Mouse (Mus musculus) heart, embryonic 15.5 days (tissue): ENCODE data around the gene Zfp654. TPM values are rescaled to one million over a fixed set of nuclear protein-coding genes. Genes with fewer than 3 reads are reported as not detected.

Source experiments
- ATAC-seq: fragments of 200-750 bp; cut with Nextera tagmentation; replicated peaks from 2 replicates; pipeline ENCODE4 v1.8.0; 2017; ENCODE audit warnings: low read depth, moderate TSS enrichment; ENCODE audit not compliant: insufficient number of reproducible peaks, insufficient read depth, low FRiP score
- H3K27ac ChIP-seq: fragments of 300-500 bp; sonication (generic); 2 replicates; pipeline ENCODE4 v1.5.1; 2015; ENCODE audit warnings: mild to moderate bottlenecking, inconsistent platforms
- H3K27me3 ChIP-seq: fragments of 300-500 bp; sonication (generic); 2 replicates; pipeline ENCODE4 v1.6.1; 2015; ENCODE audit warnings: inconsistent platforms
- H3K36me3 ChIP-seq: fragments of 300-500 bp; sonication (generic); 2 replicates; pipeline ENCODE4 v1.6.1; 2015; ENCODE audit warnings: mild to moderate bottlenecking, inconsistent platforms
- H3K4me1 ChIP-seq: fragments of 300-500 bp; sonication (generic); replicated peaks from 2 replicates; pipeline ENCODE4 v1.6.1; 2015; ENCODE audit warnings: inconsistent platforms
- H3K4me2 ChIP-seq: fragments of 300-500 bp; sonication (generic); 2 replicates; pipeline ENCODE4 v1.6.1; 2015; ENCODE audit warnings: inconsistent platforms, mild to moderate bottlenecking, moderate library complexity
- H3K4me3 ChIP-seq: fragments of 300-500 bp; sonication (generic); 2 replicates; pipeline ENCODE4 v1.5.1; 2015; ENCODE audit warnings: mild to moderate bottlenecking, inconsistent platforms
- H3K9ac ChIP-seq: fragments of 300-500 bp; sonication (generic); 2 replicates; pipeline ENCODE4 v1.6.1; 2015; ENCODE audit warnings: mild to moderate bottlenecking, inconsistent platforms
- H3K9me3 ChIP-seq: fragments of 300-500 bp; sonication (generic); replicated peaks from 2 replicates; pipeline ENCODE4 v1.6.1; 2016; ENCODE audit warnings: inconsistent platforms
- WGBS: fragments of 180-500 bp; shearing (Covaris S2); methylation state at CpG from one replicate; pipeline ENCODE4 v1.1.7; 2015; ENCODE audit warnings: mixed read lengths; 5-methylcytosine and 5-hydroxymethylcytosine counted together
- polyA plus RNA-seq: library from polyadenylated mRNA; unstranded; fragments of >200 nt; fragmentation: Nextera tagmentation; extraction: Ambion mirVana; gene quantifications from 2 replicates; pipeline ENCODE4 v1.2.1, GENCODE M21; 2015

The Zfp654 gene
- polyA plus RNA-seq, 1 experiment from 2014 or later: 4.4 TPM

GRCm38 (mm10) chr16:64817094-64817765, 34.2 kb downstream of the Zfp654 start:
- H3K9ac ChIP-seq: no peak overlapping the region
- no peak overlapping the region for H3K4me3 ChIP-seq
- no peaks in the 10 kb centered on the region for H3K9me3 ChIP-seq
- no peak for ATAC-seq
- 96% methylated on average over 3 of the region's 3 CpGs for WGBS
- peaks cover 11% of the 10 kb centered on the region for H3K36me3 ChIP-seq
- no peak overlapping the region for H3K4me2 ChIP-seq
- no peaks in the 10 kb centered on the region for H3K27me3 ChIP-seq
- no peaks in the 10 kb centered on the region for H3K4me1 ChIP-seq
- H3K27ac ChIP-seq: no peak overlapping the region

- H3K9ac ChIP-seq: no peak overlapping the region
- no peak overlapping the region for H3K4me2 ChIP-seq
- 82% methylated on average over 3 of the region's 3 CpGs for whole genome bisulfite sequencing
- no peak overlapping the region for H3K27ac ChIP-seq
- peaks cover 11% of the 10 kb centered on the region; the same call in 1 of the 2 replicates for H3K36me3 ChIP-seq
- no peaks in the 10 kb centered on the region for H3K27me3 ChIP-seq
- no peaks in the 10 kb centered on the region for H3K9me3 ChIP-seq
- H3K4me3 ChIP-seq: no peak overlapping the region
- no peak for ATAC-seq
- no peaks in the 10 kb centered on the region for H3K4me1 ChIP-seq
Observed at GRCm38 (mm10) chr16:64803041-64803440, 48.4 kb downstream of the Zfp654 start.

DNA sequence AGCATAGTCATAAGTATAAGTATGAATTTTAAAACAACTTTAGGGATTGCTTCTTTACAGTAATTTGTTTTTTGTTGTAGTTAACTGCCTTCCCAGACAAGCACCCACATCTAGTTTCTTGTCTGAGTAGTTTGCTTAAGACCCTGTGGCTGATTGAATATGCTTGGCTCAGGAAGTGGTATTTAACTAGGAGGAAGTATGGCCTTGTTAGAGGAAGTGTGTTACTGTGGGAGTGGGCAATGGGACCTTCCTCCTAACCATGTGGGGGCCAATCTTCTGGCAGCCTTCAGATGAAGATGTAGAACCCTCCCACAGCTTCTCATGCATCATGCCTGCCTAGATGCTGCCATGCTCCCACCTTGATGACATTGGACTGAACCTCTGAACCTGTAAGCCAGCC, 49.8 kb downstream of the Zfp654 start:
- H3K4me1 ChIP-seq: no peaks in the 10 kb centered on the region
- peaks cover 11% of the 10 kb centered on the region; the same call in 1 of the 2 replicates for H3K36me3 ChIP-seq
- H3K4me2 ChIP-seq: no peak overlapping the region
- no peaks in the 10 kb centered on the region for H3K27me3 ChIP-seq
- no peak overlapping the region for H3K9ac ChIP-seq
- ATAC-seq: no peak
- no peak overlapping the region for H3K27ac ChIP-seq
- H3K9me3 ChIP-seq: no peaks in the 10 kb centered on the region
- H3K4me3 ChIP-seq: no peak overlapping the region

- no peak overlapping the region for H3K9ac ChIP-seq
- peaks cover 7% of the 10 kb centered on the region; the same call in 1 of the 2 replicates for H3K36me3 ChIP-seq
- no peak overlapping the region for H3K4me3 ChIP-seq
- no peaks in the 10 kb centered on the region for H3K9me3 ChIP-seq
- no peaks in the 10 kb centered on the region for H3K27me3 ChIP-seq
- ATAC-seq: no peak
- no peaks in the 10 kb centered on the region for H3K4me1 ChIP-seq
- H3K27ac ChIP-seq: no peak overlapping the region
- 95% methylated on average over 5 of the region's 5 CpGs for WGBS
- no peak overlapping the region for H3K4me2 ChIP-seq
Observed at GRCm38 (mm10) chr16:64800393-64800792, 51.1 kb downstream of the Zfp654 start.

GRCm38 (mm10) chr16:64794802-64795201, 56.6 kb downstream of the Zfp654 start:
- Histone ChIP-seq H3K9me3 (no peaks in the 10 kb centered on the region), H3K9ac (no peak overlapping the region), H3K4me2 (no peak overlapping the region), H3K4me1 (no peaks in the 10 kb centered on the region), H3K27me3 (no peaks in the 10 kb centered on the region), H3K36me3 (peaks cover 5% of the 10 kb centered on the region), H3K4me3 (no peak overlapping the region), H3K27ac (no peak overlapping the region)
- WGBS: 80% methylated on average over 2 of the region's 2 CpGs
- no peak for ATAC-seq

- no peak overlapping the region for H3K4me2 ChIP-seq
- H3K9ac ChIP-seq: no peak overlapping the region
- 92% methylated on average over 3 of the region's 3 CpGs for WGBS
Observed at GRCm38 (mm10) chr16:64789706-64790105, 61.7 kb downstream of the Zfp654 start.

DNA sequence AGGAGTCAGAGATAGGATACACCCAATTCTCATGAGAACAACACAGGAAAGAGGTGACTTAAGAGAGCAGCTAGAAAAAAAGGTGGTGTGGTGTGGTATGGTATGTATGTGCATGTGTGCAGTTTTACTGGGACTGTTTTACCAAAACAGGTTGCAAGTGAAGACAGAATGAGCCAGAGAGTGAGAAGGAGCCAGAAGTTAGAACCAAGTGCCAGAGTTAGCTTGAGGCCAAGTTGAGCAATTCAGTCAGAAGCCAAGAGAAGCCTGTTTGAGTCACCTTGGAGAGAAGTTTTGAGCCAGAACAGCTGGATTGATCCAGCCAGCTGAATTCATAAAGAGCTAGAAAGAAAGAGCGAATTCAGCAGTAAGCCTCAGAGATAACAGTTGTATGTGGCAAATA, 75.9 kb downstream of the Zfp654 start:
- WGBS: 79% methylated on average over 1 of the region's 1 CpGs

More at GRCm38 (mm10) chr16:64789706-64790105, 61.7 kb downstream of the Zfp654 start:
- no peaks in the 10 kb centered on the region for H3K9me3 ChIP-seq
- H3K27me3 ChIP-seq: no peaks in the 10 kb centered on the region
- no peak overlapping the region for H3K27ac ChIP-seq
- no peak for ATAC-seq
- no peaks in the 10 kb centered on the region for H3K4me1 ChIP-seq
- H3K36me3 ChIP-seq: peaks cover 19% of the 10 kb centered on the region
- H3K4me3 ChIP-seq: no peak overlapping the region

DNA sequence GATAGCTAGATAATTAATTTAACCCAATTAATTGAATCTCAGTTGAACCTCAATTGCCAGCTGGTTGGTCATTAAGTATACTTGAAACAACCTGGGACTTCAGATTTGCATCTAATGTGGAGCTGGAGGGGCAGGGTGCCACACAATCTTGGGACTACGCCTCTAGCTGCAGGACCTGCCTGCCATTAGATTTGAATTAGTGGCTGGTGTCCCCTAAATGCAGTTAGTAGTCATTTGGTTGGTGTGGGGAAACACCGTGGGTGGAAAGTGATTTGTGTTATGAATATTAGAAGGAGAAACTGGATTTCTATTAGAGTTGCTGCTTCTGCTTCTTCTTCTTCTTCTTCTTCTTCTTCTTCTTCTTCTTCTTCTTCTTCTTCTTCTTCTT, 80.0 kb downstream of the Zfp654 start:
- H3K27me3 ChIP-seq: no peaks in the 10 kb centered on the region
- H3K27ac ChIP-seq: peak overlapping the region; percentile 82; the same call in 1 of the 2 replicates
- ATAC-seq: no peak
- H3K36me3 ChIP-seq: peaks cover 1% of the 10 kb centered on the region; the same call in 1 of the 2 replicates
- H3K9me3 ChIP-seq: no peaks in the 10 kb centered on the region
- H3K4me3 ChIP-seq: peak overlapping the region; percentile 78
- WGBS: 89% methylated on average over 2 of the region's 2 CpGs
- H3K4me2 ChIP-seq: peak overlapping the region; percentile 50
- no peak overlapping the region for H3K9ac ChIP-seq
- peaks cover 6% of the 10 kb centered on the region for H3K4me1 ChIP-seq

More for the DNA sequence above, 75.9 kb downstream of the Zfp654 start:
- Histone ChIP-seq H3K27me3 (no peaks in the 10 kb centered on the region), H3K9ac (no peak overlapping the region), H3K36me3 (no peaks in the 10 kb centered on the region), H3K4me1 (no peaks in the 10 kb centered on the region), H3K4me3 (no peak overlapping the region), H3K9me3 (no peaks in the 10 kb centered on the region), H3K27ac (no peak overlapping the region), H3K4me2 (no peak overlapping the region)
- no peak for ATAC-seq

DNA sequence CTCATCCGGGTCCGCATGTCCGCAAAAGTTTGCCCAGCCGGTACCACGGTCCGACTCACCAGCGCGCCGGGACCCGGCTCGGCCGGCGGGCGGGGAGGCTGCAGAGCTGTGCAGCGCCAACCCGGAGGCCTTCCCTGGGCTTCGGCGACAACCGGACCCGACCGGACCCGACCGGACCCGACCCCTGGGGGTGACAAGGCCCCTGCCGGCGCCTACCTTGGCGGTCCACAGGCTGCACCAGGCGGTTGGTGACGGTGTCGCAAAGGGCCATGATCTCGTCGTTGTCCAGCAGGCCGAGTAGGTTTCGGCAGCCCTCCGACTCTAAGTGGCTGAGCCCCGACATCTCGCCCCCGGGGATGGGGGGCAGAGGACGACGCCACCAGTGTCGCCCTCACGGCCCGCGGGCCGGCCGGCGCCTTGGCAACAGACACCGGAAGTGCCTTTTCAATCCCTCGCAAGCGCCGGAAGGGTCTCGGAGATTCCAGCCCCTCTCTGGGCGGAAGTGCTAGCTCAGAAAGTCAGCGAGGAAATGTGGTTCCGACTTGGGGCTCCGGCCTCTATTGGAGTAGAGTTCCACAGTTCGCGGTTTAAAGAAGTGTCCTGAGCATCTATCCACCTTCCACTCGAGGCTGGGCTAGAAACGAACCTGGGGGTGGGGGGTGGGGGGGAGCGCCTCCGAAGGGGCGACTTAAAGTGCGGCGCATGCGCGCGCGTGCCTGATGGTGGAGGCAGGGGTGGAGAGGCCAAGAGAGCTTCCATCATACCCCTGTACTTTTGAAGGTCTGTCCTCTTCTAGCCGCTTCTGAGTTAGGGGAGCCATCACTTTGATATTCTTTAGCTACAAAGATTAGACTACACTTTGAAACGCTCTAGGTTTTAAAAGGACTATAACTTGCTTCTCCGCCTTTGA, 80.7 kb downstream of the Zfp654 start, which contains the start of gene 4930453N24Rik:
Gene 4930453N24Rik, minus strand, starts transcription at position 641 of the 910 bp plus-strand sequence.
- H3K9ac ChIP-seq: peak within 1 kb of the TSS; percentile 82
- peaks cover 6% of the 10 kb centered on the region for H3K4me1 ChIP-seq
- peak; percentile 91 for ATAC-seq
- H3K4me3 ChIP-seq: peak within 1 kb of the TSS; percentile 78
- peak within 1 kb of the TSS; percentile 56 for H3K4me2 ChIP-seq
- no peaks in the 10 kb centered on the region for H3K9me3 ChIP-seq
- WGBS: 2% methylated on average over 71 of the region's 72 CpGs
- peak within 1 kb of the TSS; percentile 82 for H3K27ac ChIP-seq
- peaks cover 8% of the 10 kb centered on the region; the same call in 1 of the 2 replicates for H3K36me3 ChIP-seq
- no peaks in the 10 kb centered on the region for H3K27me3 ChIP-seq

DNA sequence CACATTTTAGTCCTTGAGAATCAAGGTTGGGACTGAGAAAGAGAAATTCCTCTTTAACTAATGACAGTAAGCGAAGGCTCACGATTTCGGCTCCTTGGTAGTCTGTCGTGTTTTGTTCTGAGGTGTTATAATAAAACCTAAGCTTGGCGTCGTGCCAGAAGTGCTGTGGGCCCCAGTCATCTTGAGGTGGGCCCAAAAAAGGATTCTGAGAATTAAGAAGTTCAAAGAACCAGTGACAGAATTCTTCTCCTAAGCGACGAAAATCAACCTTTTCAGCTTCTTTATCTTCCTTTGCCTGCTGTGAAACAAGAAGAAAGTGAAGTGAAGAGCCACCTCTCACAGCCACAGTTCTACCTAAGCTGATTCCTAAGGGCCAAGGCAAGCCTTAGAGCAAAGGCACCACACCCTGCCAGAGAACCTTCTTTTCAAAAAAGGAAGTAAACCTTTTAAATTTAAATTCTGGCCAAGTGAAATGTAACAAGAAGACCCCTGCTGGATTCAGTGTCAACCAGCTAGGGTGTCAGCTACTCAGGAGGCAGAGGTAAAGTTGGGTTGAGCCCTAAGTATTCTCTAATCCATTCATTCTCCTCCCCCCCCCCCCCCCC, 84.7 kb downstream of the Zfp654 start:
- Histone ChIP-seq H3K9ac (no peak overlapping the region), H3K4me1 (peaks cover 6% of the 10 kb centered on the region), H3K27me3 (no peaks in the 10 kb centered on the region), H3K4me2 (no peak overlapping the region), H3K9me3 (peaks cover 13% of the 10 kb centered on the region), H3K36me3 (peaks cover 31% of the 10 kb centered on the region), H3K4me3 (no peak overlapping the region), H3K27ac (no peak overlapping the region)
- WGBS: 88% methylated on average over 8 of the region's 8 CpGs
- ATAC-seq: no peak

- peak overlapping the region; percentile 45 for H3K27ac ChIP-seq
- H3K4me2 ChIP-seq: no peak overlapping the region
- peaks cover 12% of the 10 kb centered on the region for H3K9me3 ChIP-seq
- no peak overlapping the region for H3K4me3 ChIP-seq
- H3K36me3 ChIP-seq: peaks cover 13% of the 10 kb centered on the region
- WGBS: 67% methylated on average over 1 of the region's 1 CpGs
- H3K27me3 ChIP-seq: no peaks in the 10 kb centered on the region
- no peak for ATAC-seq
- H3K4me1 ChIP-seq: peaks cover 15% of the 10 kb centered on the region
- H3K9ac ChIP-seq: no peak overlapping the region
Observed at GRCm38 (mm10) chr16:64759245-64759626, 92.2 kb downstream of the Zfp654 start.
